Mouse (Mus musculus) hindbrain, embryonic 13.5 days (tissue): ENCODE data around the gene Sh3kbp1. TPM values are rescaled to one million over a fixed set of nuclear protein-coding genes. Genes with fewer than 3 reads are reported as not detected.
A peak's percentile ranks its signal among the peaks of the same experiment; 100 is the strongest.

Experiments used
- ATAC-seq: fragments of 200-750 bp; cut with Nextera tagmentation; 2 replicates; pipeline ENCODE4 v1.8.0; 2017; ENCODE audit warnings: moderate TSS enrichment; ENCODE audit not compliant: low FRiP score
- H3K27ac ChIP-seq: fragments of 300-500 bp; sonication (generic); 2 replicates; pipeline ENCODE4 v1.5.1; 2015; ENCODE audit warnings: inconsistent platforms, mild to moderate bottlenecking, moderate library complexity
- H3K27me3 ChIP-seq: fragments of 300-500 bp; sonication (generic); 2 replicates; pipeline ENCODE4 v1.6.1; 2015; ENCODE audit warnings: mild to moderate bottlenecking, inconsistent platforms
- H3K36me3 ChIP-seq: fragments of 300-500 bp; sonication (generic); 2 replicates; pipeline ENCODE4 v1.6.1; 2015; ENCODE audit warnings: mild to moderate bottlenecking, inconsistent platforms
- H3K4me1 ChIP-seq: fragments of 300-500 bp; sonication (generic); replicated peaks from 2 replicates; pipeline ENCODE4 v1.6.1; 2015; ENCODE audit warnings: inconsistent platforms
- H3K4me2 ChIP-seq: fragments of 300-500 bp; sonication (generic); 2 replicates; pipeline ENCODE4 v1.6.1; 2015; ENCODE audit warnings: inconsistent platforms, mild to moderate bottlenecking, moderate library complexity
- H3K4me3 ChIP-seq: fragments of 300-500 bp; sonication (generic); 2 replicates; pipeline ENCODE4 v1.5.1; 2015; ENCODE audit warnings: mild to moderate bottlenecking, inconsistent platforms
- H3K9ac ChIP-seq: fragments of 300-500 bp; sonication (generic); 2 replicates; pipeline ENCODE4 v1.6.1; 2015; ENCODE audit warnings: mild to moderate bottlenecking, inconsistent platforms
- H3K9me3 ChIP-seq: fragments of 300-500 bp; sonication (generic); 2 replicates; pipeline ENCODE4 v1.6.1; 2016; ENCODE audit warnings: inconsistent platforms
- WGBS: fragments of 180-500 bp; shearing (Covaris S2); methylation state at CpG from one replicate; pipeline ENCODE4 v1.1.7; 2015; 5-methylcytosine and 5-hydroxymethylcytosine counted together
- polyA plus RNA-seq: library from polyadenylated mRNA; unstranded; fragments of >200 nt; fragmentation: Nextera tagmentation; extraction: Ambion mirVana; gene quantifications from 2 replicates; pipeline ENCODE4 v1.2.1, GENCODE M21; 2015

The Sh3kbp1 gene
- polyA plus RNA-seq, 1 experiment from 2014 or later: 45.4 TPM

- Histone ChIP-seq H3K27me3 (peaks cover 5% of the 10 kb centered on the region; the same call in 1 of the 2 replicates), H3K27ac (no peak overlapping the region), H3K9ac (no peak overlapping the region), H3K4me2 (no peak overlapping the region), H3K4me3 (no peak overlapping the region), H3K4me1 (no peaks in the 10 kb centered on the region), H3K9me3 (no peaks in the 10 kb centered on the region), H3K36me3 (no peaks in the 10 kb centered on the region)
- 79% methylated on average over 2 of the region's 2 CpGs for WGBS
- no peak for ATAC-seq
Observed at GRCm38 (mm10) chrX:159961385-159961784, 334.3 kb downstream of the Sh3kbp1 start.

GRCm38 (mm10) chrX:159963273-159963672 is 336.2 kb downstream of the Sh3kbp1 start:
- H3K4me3 ChIP-seq: no peak overlapping the region
- H3K9ac ChIP-seq: no peak overlapping the region
- no peaks in the 10 kb centered on the region for H3K4me1 ChIP-seq
- peaks cover 5% of the 10 kb centered on the region; the same call in 1 of the 2 replicates for H3K27me3 ChIP-seq
- H3K9me3 ChIP-seq: no peaks in the 10 kb centered on the region
- 34% methylated on average over 4 of the region's 4 CpGs for WGBS
- peak; percentile 57 for ATAC-seq
- no peaks in the 10 kb centered on the region for H3K36me3 ChIP-seq
- H3K27ac ChIP-seq: no peak overlapping the region
- no peak overlapping the region for H3K4me2 ChIP-seq

GRCm38 (mm10) chrX:159963925-159964324 is 336.9 kb downstream of the Sh3kbp1 start:
- 84% methylated on average over 9 of the region's 9 CpGs for WGBS
- ATAC-seq: peak; percentile 46; the same call in 1 of the 2 replicates
- Histone ChIP-seq H3K9me3 (no peaks in the 10 kb centered on the region), H3K4me3 (no peak overlapping the region), H3K27ac (no peak overlapping the region), H3K27me3 (peaks cover 5% of the 10 kb centered on the region; the same call in 1 of the 2 replicates), H3K4me1 (no peaks in the 10 kb centered on the region), H3K4me2 (no peak overlapping the region), H3K36me3 (no peaks in the 10 kb centered on the region), H3K9ac (no peak overlapping the region)

- H3K9ac ChIP-seq: no peak overlapping the region
- H3K4me3 ChIP-seq: no peak overlapping the region
- no peaks in the 10 kb centered on the region for H3K9me3 ChIP-seq
- WGBS: 85% methylated on average over 2 of the region's 2 CpGs
- no peaks in the 10 kb centered on the region for H3K4me1 ChIP-seq
- no peaks in the 10 kb centered on the region for H3K36me3 ChIP-seq
- peaks cover 8% of the 10 kb centered on the region; the same call in 1 of the 2 replicates for H3K27me3 ChIP-seq
- H3K27ac ChIP-seq: no peak overlapping the region
- no peak for ATAC-seq
- no peak overlapping the region for H3K4me2 ChIP-seq
Observed at GRCm38 (mm10) chrX:159969025-159969424, 342.0 kb downstream of the Sh3kbp1 start.

GRCm38 (mm10) chrX:159971091-159971779 is 344.2 kb downstream of the Sh3kbp1 start:
- Histone ChIP-seq H3K4me3 (no peak overlapping the region), H3K27me3 (peaks cover 3% of the 10 kb centered on the region; the same call in 1 of the 2 replicates), H3K4me2 (no peak overlapping the region), H3K4me1 (no peaks in the 10 kb centered on the region), H3K27ac (no peak overlapping the region), H3K9me3 (no peaks in the 10 kb centered on the region), H3K9ac (no peak overlapping the region), H3K36me3 (no peaks in the 10 kb centered on the region)
- WGBS: 46% methylated on average over 3 of the region's 3 CpGs
- ATAC-seq: no peak

GRCm38 (mm10) chrX:159973730-159974129 is 346.7 kb downstream of the Sh3kbp1 start:
- 28% methylated on average over 5 of the region's 5 CpGs for WGBS

GRCm38 (mm10) chrX:159976243-159976642 is 349.2 kb downstream of the Sh3kbp1 start:
- H3K4me2 ChIP-seq: no peak overlapping the region
- ATAC-seq: no peak

More at GRCm38 (mm10) chrX:159973730-159974129, 346.7 kb downstream of the Sh3kbp1 start:
- H3K4me3 ChIP-seq: no peak overlapping the region
- H3K36me3 ChIP-seq: no peaks in the 10 kb centered on the region
- peaks cover 5% of the 10 kb centered on the region; the same call in 1 of the 2 replicates for H3K27me3 ChIP-seq
- H3K27ac ChIP-seq: no peak overlapping the region
- no peak for ATAC-seq
- H3K9me3 ChIP-seq: no peaks in the 10 kb centered on the region
- no peak overlapping the region for H3K9ac ChIP-seq
- no peaks in the 10 kb centered on the region for H3K4me1 ChIP-seq
- H3K4me2 ChIP-seq: no peak overlapping the region

GRCm38 (mm10) chrX:159988002-159988960 is 361.2 kb downstream of the Sh3kbp1 start, which contains the start of gene Map3k15:
Map3k15 (plus strand) TSS chrX:159988433.
- H3K9me3 ChIP-seq: no peaks in the 10 kb centered on the region
- no peaks in the 10 kb centered on the region for H3K36me3 ChIP-seq
- peak within 1 kb of the TSS; percentile 58 for H3K9ac ChIP-seq
- peaks cover 46% of the 10 kb centered on the region for H3K27me3 ChIP-seq
- H3K27ac ChIP-seq: no peak within 1 kb of the TSS
- ATAC-seq: peak; percentile 36; the same call in 1 of the 2 replicates
- 25% methylated on average over 71 of the region's 108 CpGs for WGBS
- 0 out of 2 replicates have a peak, but pooled peaks cover 3% of the 10 kb centered on the region for H3K4me1 ChIP-seq
- H3K4me3 ChIP-seq: peak within 1 kb of the TSS; percentile 44
- H3K4me2 ChIP-seq: peak within 1 kb of the TSS; percentile 68

More at GRCm38 (mm10) chrX:159976243-159976642, 349.2 kb downstream of the Sh3kbp1 start:
- Histone ChIP-seq H3K9me3 (no peaks in the 10 kb centered on the region), H3K4me1 (no peaks in the 10 kb centered on the region), H3K27ac (no peak overlapping the region), H3K27me3 (peaks cover 10% of the 10 kb centered on the region; the same call in 1 of the 2 replicates), H3K36me3 (no peaks in the 10 kb centered on the region), H3K4me3 (no peak overlapping the region), H3K9ac (no peak overlapping the region)
- WGBS: 76% methylated on average over 3 of the region's 3 CpGs

GRCm38 (mm10) chrX:159995808-159996207 is 368.7 kb downstream of the Sh3kbp1 start:
- WGBS: 90% methylated on average over 6 of the region's 6 CpGs

More at GRCm38 (mm10) chrX:159995808-159996207, 368.7 kb downstream of the Sh3kbp1 start:
- no peak overlapping the region for H3K9ac ChIP-seq
- H3K4me1 ChIP-seq: no peaks in the 10 kb centered on the region
- H3K27ac ChIP-seq: no peak overlapping the region
- H3K36me3 ChIP-seq: no peaks in the 10 kb centered on the region
- H3K4me3 ChIP-seq: no peak overlapping the region
- no peaks in the 10 kb centered on the region for H3K9me3 ChIP-seq
- no peak for ATAC-seq
- no peak overlapping the region for H3K4me2 ChIP-seq
- H3K27me3 ChIP-seq: peaks cover 26% of the 10 kb centered on the region; the same call in 1 of the 2 replicates

Other genes with a start within 250 kb of the Sh3kbp1 start
- gene Map7d2, start 212.7 kb upstream of the Sh3kbp1 start, polyA plus RNA-seq: 30.3 and 32.1 TPM in 2 replicates
- gene Bclaf3, start 100.6 kb upstream of the Sh3kbp1 start, polyA plus RNA-seq: 28.5 and 29.1 TPM in 2 replicates